Mouse (Mus musculus) midbrain, embryonic 16.5 days (tissue): ENCODE measurements at regions not wholly inside any gene's neighbourhood (a gene's known extent, or its start where the extent isn't known, plus 50 kb on each side); places are given as distances from the start of the nearest gene placed in this dataset.

Experiments
- ATAC-seq: fragments of 200-750 bp; cut with Nextera tagmentation; 2 replicates; pipeline ENCODE4 v1.8.0; 2017; ENCODE audit warnings: moderate TSS enrichment
- H3K27ac ChIP-seq: fragments of 300-500 bp; sonication (generic); 2 replicates; pipeline ENCODE4 v1.5.1; 2014; ENCODE audit warnings: mild to moderate bottlenecking, low read length, mixed read lengths
- H3K27me3 ChIP-seq: fragments of 300-500 bp; sonication (generic); 2 replicates; pipeline ENCODE4 v1.6.1; 2014; ENCODE audit warnings: low read depth, low read length, mixed read lengths; ENCODE audit not compliant: control insufficient read depth, insufficient read depth
- H3K36me3 ChIP-seq: fragments of 300-500 bp; sonication (generic); 2 replicates; pipeline ENCODE4 v1.6.1; 2014; ENCODE audit warnings: mild to moderate bottlenecking, low read length, moderate library complexity, mixed read lengths; ENCODE audit not compliant: control insufficient read depth, insufficient read depth
- H3K4me1 ChIP-seq: fragments of 300-500 bp; sonication (generic); 2 replicates; pipeline ENCODE4 v1.6.1; 2014; ENCODE audit warnings: mild to moderate bottlenecking, low read length, mixed read lengths; ENCODE audit not compliant: control insufficient read depth, insufficient read depth
- H3K4me2 ChIP-seq: fragments of 300-500 bp; sonication (generic); 2 replicates; pipeline ENCODE4 v1.6.1; 2014; ENCODE audit warnings: mild to moderate bottlenecking, low read length, mixed read lengths
- H3K4me3 ChIP-seq: fragments of 300-500 bp; sonication (generic); 2 replicates; pipeline ENCODE4 v1.5.1; 2014; ENCODE audit warnings: low read depth, mild to moderate bottlenecking, low read length, moderate library complexity, mixed read lengths
- H3K9ac ChIP-seq: fragments of 300-500 bp; sonication (generic); 2 replicates; pipeline ENCODE4 v1.6.1; 2014; ENCODE audit warnings: low read depth, low read length, mixed read lengths
- H3K9me3 ChIP-seq: fragments of 300-500 bp; sonication (generic); replicated peaks from 2 replicates; pipeline ENCODE4 v1.6.1; 2014; ENCODE audit warnings: mild to moderate bottlenecking, low read length, mixed read lengths; ENCODE audit not compliant: control insufficient read depth, poor library complexity, severe bottlenecking
- WGBS: fragments of 180-500 bp; shearing (Covaris S2); extraction: QIAGEN DNeasy Blood & Tissue Kit; methylation state at CpG from one replicate; pipeline ENCODE4 v1.1.7; 2014; 5-methylcytosine and 5-hydroxymethylcytosine counted together

DNA sequence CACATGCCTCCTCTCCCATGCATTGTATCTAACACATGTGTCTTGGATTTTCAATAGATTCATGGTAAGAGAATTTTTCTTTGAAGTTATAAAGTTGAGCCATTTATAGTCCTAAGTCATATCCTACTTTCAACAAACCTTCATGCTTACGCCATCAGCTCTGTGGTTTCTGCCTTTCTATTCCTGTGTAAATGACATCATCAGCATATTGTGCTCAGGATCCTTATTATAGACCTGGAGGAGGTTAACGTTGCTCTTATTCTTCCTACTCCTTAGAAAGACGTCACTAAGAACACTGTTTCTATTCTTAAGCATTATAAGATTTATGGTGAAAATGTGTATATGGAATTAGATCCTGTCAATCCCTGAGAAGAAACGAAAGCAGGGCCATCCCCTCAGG, 93.7 kb upstream of the Pde7b start:
- Histone ChIP-seq H3K4me2 (no peak overlapping the region), H3K9ac (no peak overlapping the region), H3K9me3 (no peaks in the 10 kb centered on the region), H3K27me3 (no peaks in the 10 kb centered on the region), H3K4me3 (no peak overlapping the region), H3K4me1 (no peaks in the 10 kb centered on the region), H3K27ac (no peak overlapping the region), H3K36me3 (no peaks in the 10 kb centered on the region)
- no peak for ATAC-seq
- WGBS, result 79% methylated on average over 4 of the region's 4 CpGs

- H3K4me3 ChIP-seq, result no peak overlapping the region
- 75% methylated on average over 7 of the region's 7 CpGs for WGBS
- H3K27me3 ChIP-seq, result no peaks in the 10 kb centered on the region
- no peak overlapping the region for H3K4me2 ChIP-seq
- no peak overlapping the region for H3K9ac ChIP-seq
- no peaks in the 10 kb centered on the region for H3K36me3 ChIP-seq
- H3K27ac ChIP-seq, result no peak overlapping the region
- no peaks in the 10 kb centered on the region for H3K4me1 ChIP-seq
- no peaks in the 10 kb centered on the region for H3K9me3 ChIP-seq
- no peak for ATAC-seq
Measured at GRCm38 (mm10) chr10:20799792-20800191, 74.9 kb upstream of the Pde7b start.

DNA sequence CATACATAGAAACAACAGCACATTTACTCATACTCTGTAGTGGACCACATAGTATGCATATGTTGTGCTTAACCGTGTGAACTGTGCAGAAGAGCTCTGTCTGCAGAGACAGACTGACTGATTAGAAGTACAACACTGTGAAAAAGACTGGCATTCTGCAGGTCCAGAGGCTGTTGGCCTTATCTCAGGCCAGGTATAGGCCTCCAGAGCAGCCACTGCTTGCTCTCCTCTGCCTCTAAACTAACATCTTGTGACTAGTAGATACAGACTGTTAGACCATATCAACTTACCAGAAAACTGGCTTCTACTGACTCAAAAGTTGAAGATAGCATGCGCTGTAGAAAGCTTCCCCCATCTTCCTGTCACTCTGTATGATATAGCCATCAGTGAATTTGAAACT, 73.5 kb upstream of the Pde7b start:
- Histone ChIP-seq H3K4me1 (no peaks in the 10 kb centered on the region), H3K9ac (no peak overlapping the region), H3K9me3 (no peaks in the 10 kb centered on the region), H3K27me3 (no peaks in the 10 kb centered on the region), H3K36me3 (no peaks in the 10 kb centered on the region), H3K27ac (no peak overlapping the region), H3K4me2 (no peak overlapping the region), H3K4me3 (no peak overlapping the region)
- ATAC-seq, result no peak
- 94% methylated on average over 2 of the region's 2 CpGs for WGBS

DNA sequence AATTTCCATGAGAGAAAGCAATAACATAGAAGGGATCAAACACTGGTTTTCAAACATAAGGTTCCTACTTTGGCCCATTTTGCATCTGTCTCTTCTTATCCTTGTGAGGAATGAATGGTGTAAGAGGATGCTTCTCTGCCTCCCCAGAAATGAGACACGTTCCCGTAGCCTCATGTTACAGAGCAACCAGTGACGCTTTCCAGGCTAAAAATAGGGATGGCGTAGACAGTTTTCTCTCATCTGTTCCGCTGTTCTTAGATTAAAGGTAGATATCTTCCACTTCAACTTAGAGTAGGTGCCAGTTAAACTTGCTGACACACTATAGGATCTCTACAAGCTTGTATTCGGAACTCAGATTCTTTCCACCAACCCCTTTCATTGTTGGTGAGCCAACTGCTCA, 69.1 kb upstream of the Pde7b start:
- no peaks in the 10 kb centered on the region for H3K4me1 ChIP-seq
- no peak for ATAC-seq
- H3K9ac ChIP-seq, result no peak overlapping the region
- WGBS, result 91% methylated on average over 6 of the region's 6 CpGs
- H3K9me3 ChIP-seq, result no peaks in the 10 kb centered on the region
- no peak overlapping the region for H3K4me3 ChIP-seq
- H3K36me3 ChIP-seq, result no peaks in the 10 kb centered on the region
- no peak overlapping the region for H3K4me2 ChIP-seq
- no peak overlapping the region for H3K27ac ChIP-seq
- no peaks in the 10 kb centered on the region for H3K27me3 ChIP-seq

DNA sequence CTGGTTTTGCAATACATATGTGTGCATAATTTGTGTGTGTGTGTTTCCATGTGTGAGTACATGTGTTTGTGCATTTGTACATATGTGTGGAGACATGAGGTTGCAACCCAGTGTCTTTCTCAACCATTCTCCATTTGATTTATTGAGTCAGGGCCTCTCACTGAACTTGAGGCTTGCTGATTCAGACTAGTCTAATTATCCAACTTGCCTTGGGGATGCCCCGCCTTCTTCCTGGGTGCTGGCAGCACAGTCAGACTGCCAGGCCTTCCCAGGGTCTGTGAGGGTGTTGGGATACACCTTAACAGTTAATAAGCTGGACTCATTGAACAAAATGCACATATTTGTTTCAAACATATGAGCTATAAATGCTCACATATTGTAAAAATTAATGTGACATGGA, 56.1 kb upstream of the Pde7b start:
- 91% methylated on average over 1 of the region's 1 CpGs for WGBS

GRCm38 (mm10) chr10:20776640-20777413, 51.9 kb upstream of the Pde7b start:
- no peak overlapping the region for H3K27ac ChIP-seq
- no peak overlapping the region for H3K4me2 ChIP-seq
- no peaks in the 10 kb centered on the region for H3K36me3 ChIP-seq
- H3K27me3 ChIP-seq, result no peaks in the 10 kb centered on the region
- H3K9ac ChIP-seq, result no peak overlapping the region
- no peak overlapping the region for H3K4me3 ChIP-seq
- 69% methylated on average over 11 of the region's 11 CpGs for WGBS
- ATAC-seq, result no peak
- no peaks in the 10 kb centered on the region for H3K9me3 ChIP-seq
- no peaks in the 10 kb centered on the region for H3K4me1 ChIP-seq

More for the DNA sequence above, 56.1 kb upstream of the Pde7b start:
- no peaks in the 10 kb centered on the region for H3K27me3 ChIP-seq
- H3K4me1 ChIP-seq, result no peaks in the 10 kb centered on the region
- no peak for ATAC-seq
- H3K4me2 ChIP-seq, result no peak overlapping the region
- no peak overlapping the region for H3K4me3 ChIP-seq
- no peaks in the 10 kb centered on the region for H3K9me3 ChIP-seq
- H3K36me3 ChIP-seq, result no peaks in the 10 kb centered on the region
- no peak overlapping the region for H3K9ac ChIP-seq
- no peak overlapping the region for H3K27ac ChIP-seq

DNA sequence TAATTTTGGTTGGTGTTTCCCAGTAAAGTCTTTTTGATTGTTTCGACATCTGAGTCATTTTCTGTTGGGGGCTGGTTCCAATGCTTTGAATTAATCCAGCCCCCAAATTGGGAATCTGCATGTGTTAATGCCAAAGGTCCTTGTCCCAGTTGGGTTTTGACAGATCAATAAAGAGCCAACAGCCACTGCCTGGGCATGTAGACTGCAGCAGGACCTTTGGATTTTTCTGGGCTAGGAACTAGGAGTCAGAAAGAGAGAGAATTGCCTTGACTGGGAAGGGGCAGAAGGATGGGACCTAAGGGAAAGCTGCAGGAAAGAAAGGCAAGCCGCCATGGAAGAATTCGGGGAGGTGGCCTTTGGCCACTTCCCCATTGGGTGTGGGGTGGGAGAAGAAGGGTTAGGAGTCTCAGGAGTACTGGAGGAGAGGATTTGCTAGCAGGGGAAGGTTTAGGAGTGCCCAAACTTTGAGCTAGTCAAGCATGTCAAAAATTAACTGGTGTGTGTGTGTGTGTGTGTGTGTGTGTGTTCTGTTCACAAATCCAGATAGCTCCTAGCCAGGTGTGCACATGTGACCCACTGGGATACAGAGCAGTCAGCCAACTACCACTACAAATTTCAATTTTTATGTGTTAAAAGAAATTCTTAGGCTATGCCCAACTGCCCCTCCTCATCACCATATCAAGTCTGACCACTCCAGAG, 51.0 kb upstream of the Pde7b start:
- Histone ChIP-seq H3K36me3 (no peaks in the 10 kb centered on the region), H3K9me3 (no peaks in the 10 kb centered on the region), H3K4me1 (no peaks in the 10 kb centered on the region), H3K27me3 (no peaks in the 10 kb centered on the region), H3K27ac (no peak overlapping the region), H3K4me3 (no peak overlapping the region), H3K4me2 (no peak overlapping the region), H3K9ac (no peak overlapping the region)
- no peak for ATAC-seq
- WGBS, result 96% methylated on average over 3 of the region's 3 CpGs
